Mouse (Mus musculus) kidney, postnatal 14 days (tissue): Measurements from ENCODE around the gene Tmem59l.

Source experiments
- DNase-seq: peaks from one replicate; pipeline ENCODE4 v3.0.0; 2022; ENCODE audit warnings: mixed read lengths

Tmem59l gene

GRCm38 (mm10) chr8:70487993-70488796 lies 1.0 kb upstream of the Tmem59l start:
- peak; percentile 49 for DNase-seq

- DNase-seq, result no peak
These were observed 922 bp downstream of the Tmem59l start for GRCm38 (mm10) chr8:70486191-70486681.

- DNase-seq, result no peak
These were observed 4.2 kb downstream of the Tmem59l start for GRCm38 (mm10) chr8:70482943-70483342.

- DNase-seq, result no peak
These were observed 5.2 kb downstream of the Tmem59l start for GRCm38 (mm10) chr8:70481908-70482307.

GRCm38 (mm10) chr8:70477269-70477982 lies 9.7 kb downstream of the Tmem59l start:
- peak; percentile 38 for DNase-seq

GRCm38 (mm10) chr8:70476333-70477268 lies 10.6 kb downstream of the Tmem59l start, which contains the start of gene Klhl26:
Klhl26 (minus strand) TSS chr8:70476968.
- peak; percentile 97 for DNase-seq

GRCm38 (mm10) chr8:70471856-70472255 lies 15.3 kb downstream of the Tmem59l start:
- DNase-seq, result no peak

GRCm38 (mm10) chr8:70469938-70470337 lies 17.2 kb downstream of the Tmem59l start:
- DNase-seq, result no peak

GRCm38 (mm10) chr8:70469295-70469916 lies 17.8 kb downstream of the Tmem59l start:
- no peak for DNase-seq

GRCm38 (mm10) chr8:70468733-70469132 lies 18.4 kb downstream of the Tmem59l start:
- DNase-seq, result no peak

GRCm38 (mm10) chr8:70467907-70468306 lies 19.3 kb downstream of the Tmem59l start:
- no peak for DNase-seq

GRCm38 (mm10) chr8:70467229-70467725 lies 19.9 kb downstream of the Tmem59l start:
- peak; percentile 36 for DNase-seq

- peak; percentile 61 for DNase-seq
These were observed 20.4 kb downstream of the Tmem59l start for GRCm38 (mm10) chr8:70466771-70467170.

GRCm38 (mm10) chr8:70466305-70466704 lies 20.9 kb downstream of the Tmem59l start:
- DNase-seq, result no peak

- DNase-seq, result no peak
These were observed 21.5 kb downstream of the Tmem59l start for GRCm38 (mm10) chr8:70465701-70466100.

GRCm38 (mm10) chr8:70464162-70464561 lies 23.0 kb downstream of the Tmem59l start:
- DNase-seq, result no peak

- DNase-seq, result no peak
These were observed 23.9 kb downstream of the Tmem59l start for GRCm38 (mm10) chr8:70463306-70463705.

- no peak for DNase-seq
These were observed 24.7 kb downstream of the Tmem59l start for GRCm38 (mm10) chr8:70462516-70462813.

GRCm38 (mm10) chr8:70461765-70462515 lies 25.2 kb downstream of the Tmem59l start:
- DNase-seq, result no peak

- no peak for DNase-seq
These were observed 26.6 kb downstream of the Tmem59l start for GRCm38 (mm10) chr8:70460606-70461005.

GRCm38 (mm10) chr8:70460199-70460598 lies 27.0 kb downstream of the Tmem59l start:
- no peak for DNase-seq
